Mouse (Mus musculus) spleen, postnatal 4 days (tissue): Measurements from ENCODE around the gene Krt77.

Source experiments
- DNase-seq, 2 experiments: peaks; one replicate each; pipeline ENCODE4 v3.0.0; 2022; ENCODE audit warnings: low spot score in 2 of 2

Gene Krt77

GRCm38 (mm10) chr15:101869431-101869830 is at the start of gene Krt77:
Gene Krt77, minus strand, starts transcription at chr15:101869705.
- DNase-seq = no peak

- DNase-seq = no peak
These were observed 46.6 kb upstream of the Krt77 start for GRCm38 (mm10) chr15:101916072-101916471.

GRCm38 (mm10) chr15:101904849-101905248 is 35.3 kb upstream of the Krt77 start:
- no peak for DNase-seq

- DNase-seq = no peak
These were observed 33.0 kb upstream of the Krt77 start for GRCm38 (mm10) chr15:101902171-101903149.

- DNase-seq = no peak
These were observed 25.7 kb upstream of the Krt77 start for GRCm38 (mm10) chr15:101895216-101895615.

- no peak for DNase-seq
These were observed 23.3 kb upstream of the Krt77 start, which contains the start of gene Krt76 for GRCm38 (mm10) chr15:101892820-101893219. Gene Krt76, minus strand, starts transcription at chr15:101892920.

- DNase-seq = no peak
These were observed 10.3 kb upstream of the Krt77 start for GRCm38 (mm10) chr15:101879776-101880175.

GRCm38 (mm10) chr15:101878041-101878440 is 8.5 kb upstream of the Krt77 start:
- no peak for DNase-seq

- no peak for DNase-seq
These were observed 4.9 kb upstream of the Krt77 start for GRCm38 (mm10) chr15:101874383-101874782.

- DNase-seq = no peak
These were observed 3.7 kb upstream of the Krt77 start for GRCm38 (mm10) chr15:101873231-101873630.

GRCm38 (mm10) chr15:101866754-101867153 is 2.8 kb downstream of the Krt77 start:
- no peak for DNase-seq

- DNase-seq = no peak
These were observed 8.9 kb downstream of the Krt77 start for GRCm38 (mm10) chr15:101860421-101861130.

GRCm38 (mm10) chr15:101859735-101860170 is 9.8 kb downstream of the Krt77 start:
- DNase-seq = no peak

GRCm38 (mm10) chr15:101858673-101859425 is 10.7 kb downstream of the Krt77 start:
- no peak for DNase-seq

- DNase-seq = no peak
These were observed 12.8 kb downstream of the Krt77 start for GRCm38 (mm10) chr15:101856696-101857095.

GRCm38 (mm10) chr15:101855732-101856131 is 13.8 kb downstream of the Krt77 start:
- DNase-seq = no peak

- DNase-seq = no peak
These were observed 15.2 kb downstream of the Krt77 start for GRCm38 (mm10) chr15:101854294-101854693.

- no peak for DNase-seq
These were observed 16.9 kb downstream of the Krt77 start for GRCm38 (mm10) chr15:101852571-101852970.

GRCm38 (mm10) chr15:101850694-101851093 is 18.8 kb downstream of the Krt77 start, which contains the start of gene Krt1:
Gene Krt1, minus strand, starts transcription at chr15:101850794.
- no peak for DNase-seq

GRCm38 (mm10) chr15:101845971-101846403 is 23.5 kb downstream of the Krt77 start:
- peak in 1 of 2 experiments; percentile 65 for DNase-seq

GRCm38 (mm10) chr15:101843192-101843591 is 26.3 kb downstream of the Krt77 start:
- no peak for DNase-seq
